Mouse (Mus musculus) kidney, adult 2 months (tissue): ENCODE data around the gene Ap2m1. TPM values are rescaled to one million over a fixed set of nuclear protein-coding genes. Genes with fewer than 3 reads are reported as not detected.

ENCODE experiments used
- DNase-seq: peaks from one replicate; pipeline ENCODE4 v3.0.0; 2021
- H3K27ac ChIP-seq: fragments of 200-500 bp; 2 replicates; pipeline ENCODE4 v1.5.1; 2012; ENCODE audit warnings: low read depth, low read length, control low read depth, inconsistent platforms; ENCODE audit not compliant: insufficient read depth
- H3K27me3 ChIP-seq: fragments of 200-500 bp; replicated peaks from 2 replicates; pipeline ENCODE4 v1.6.1; 2012; ENCODE audit warnings: mild to moderate bottlenecking, moderate library complexity, low read length, inconsistent platforms; ENCODE audit not compliant: control insufficient read depth, insufficient read depth
- H3K36me3 ChIP-seq: fragments of 200-500 bp; 2 replicates; pipeline ENCODE4 v1.6.1; 2012; ENCODE audit warnings: mild to moderate bottlenecking, moderate library complexity, low read length, inconsistent platforms; ENCODE audit not compliant: control insufficient read depth, insufficient read depth
- H3K4me1 ChIP-seq: fragments of 200-500 bp; 2 replicates; pipeline ENCODE4 v1.6.1; 2011; ENCODE audit warnings: low read length; ENCODE audit not compliant: control insufficient read depth, insufficient read depth
- H3K4me3 ChIP-seq: fragments of 200-500 bp; 2 replicates; pipeline ENCODE4 v1.5.1; 2011; ENCODE audit warnings: mild to moderate bottlenecking, low read depth, low read length, control low read depth; ENCODE audit not compliant: insufficient read depth
- CTCF ChIP-seq: fragments of 200-500 bp; conservative IDR thresholded peaks from 2 replicates; pipeline ENCODE4 v1.5.1; 2011; ENCODE audit warnings: low read depth, mild to moderate bottlenecking, control low read depth, low read length, moderate library complexity, mixed read lengths; ENCODE audit not compliant: insufficient read depth, insufficient read length
- POLR2A ChIP-seq: fragments of 200-500 bp; IDR thresholded peaks from one replicate; pipeline ENCODE4 v1.6.1; 2011; ENCODE audit warnings: low read depth, low read length, control low read depth
- WGBS: fragments of 180-500 bp; shearing (Covaris S2); methylation state at CpG from one replicate; pipeline ENCODE4 v1.1.7; 2018; 5-methylcytosine and 5-hydroxymethylcytosine counted together
- polyA plus RNA-seq: library from polyadenylated mRNA; depleted of rRNA; stranded (reverse); fragments of >200 nt; gene quantifications from 2 replicates; pipeline ENCODE4 v1.2.3, GENCODE M21; 2012

The Ap2m1 gene
- polyA plus RNA-seq, 1 experiment: 639 TPM

DNA sequence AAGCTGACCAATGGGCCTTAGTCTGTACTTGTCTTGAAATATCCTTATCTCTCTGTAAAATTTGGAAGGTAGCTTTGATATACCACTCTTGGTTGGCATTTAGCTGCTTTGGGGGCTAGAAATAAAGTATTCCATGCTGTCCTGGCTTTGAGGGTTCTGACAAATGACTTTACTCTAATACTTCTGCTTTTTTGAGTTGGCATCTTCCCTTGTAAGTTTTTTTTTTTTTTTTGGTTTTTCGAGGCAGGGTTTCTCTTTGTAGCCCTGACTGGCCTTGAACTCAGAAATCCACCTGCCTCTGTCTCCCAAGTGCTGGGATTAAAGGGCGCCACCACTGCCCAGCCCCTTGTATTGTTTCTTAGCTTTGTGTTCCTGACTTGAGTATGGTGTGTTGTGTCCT is 41.8 kb upstream of the Ap2m1 start:
- DNase-seq: no peak
- H3K4me3 ChIP-seq: no peak overlapping the region
- H3K27me3 ChIP-seq: no peaks in the 10 kb centered on the region
- WGBS: 80% methylated on average over 2 of the region's 2 CpGs
- H3K36me3 ChIP-seq: no peaks in the 10 kb centered on the region
- TF ChIP-seq CTCF: no peak
- TF ChIP-seq POLR2A: no peak
- H3K27ac ChIP-seq: no peak overlapping the region
- H3K4me1 ChIP-seq: no peaks in the 10 kb centered on the region

DNA sequence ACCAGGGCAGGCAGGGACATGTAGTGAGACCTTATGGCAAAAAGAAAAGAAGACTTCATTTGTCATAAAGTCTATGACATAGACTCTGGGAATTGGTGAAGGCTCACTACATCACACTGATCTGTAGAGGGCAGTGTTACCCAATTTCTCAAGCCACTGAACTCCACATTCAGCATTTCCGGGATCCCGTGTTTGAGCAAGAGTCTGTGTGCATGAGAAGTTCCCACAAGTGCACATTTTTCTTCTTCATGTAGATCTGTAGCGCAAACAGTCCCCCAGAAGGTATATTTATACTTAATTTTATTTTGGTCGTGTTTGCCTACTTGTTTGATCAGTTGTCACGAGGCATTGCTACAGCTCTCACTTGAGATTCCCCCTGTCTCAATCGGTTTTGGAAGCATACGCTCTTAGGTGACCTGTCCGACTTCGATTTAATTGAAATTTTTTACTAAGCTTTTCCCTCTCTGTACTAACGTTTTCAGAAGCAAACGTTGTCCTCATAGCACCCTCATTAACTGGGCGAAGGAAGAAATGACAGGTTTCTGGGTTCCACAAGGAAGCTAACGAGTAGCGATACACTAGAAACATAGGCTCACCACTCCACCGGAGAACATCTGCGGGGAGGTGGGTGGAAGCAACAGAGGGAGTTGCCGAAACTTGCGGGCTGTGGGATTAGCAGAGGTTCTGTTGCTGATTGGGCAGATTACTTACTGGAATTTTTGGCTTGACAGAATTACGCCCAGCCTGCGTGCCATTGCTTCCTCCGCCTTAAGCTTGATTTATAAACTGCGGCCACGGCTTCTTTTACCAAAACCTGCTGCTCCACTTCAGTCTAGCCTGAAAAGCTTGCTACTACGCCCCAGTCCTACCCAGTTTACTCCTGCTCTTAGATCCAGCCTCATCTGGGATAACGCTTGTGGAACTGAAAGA is 38.3 kb upstream of the Ap2m1 start:
- no peaks in the 10 kb centered on the region for H3K36me3 ChIP-seq
- WGBS: 12% methylated on average over 25 of the region's 25 CpGs
- peak; percentile 85 for DNase-seq
- no peaks in the 10 kb centered on the region for H3K27me3 ChIP-seq
- H3K27ac ChIP-seq: peak overlapping the region; percentile 22; the same call in 1 of the 2 replicates
- H3K4me3 ChIP-seq: peak overlapping the region; percentile 45
- H3K4me1 ChIP-seq: no peaks in the 10 kb centered on the region
- no peak for TF ChIP-seq POLR2A
- peak; percentile 68 for TF ChIP-seq CTCF

DNA sequence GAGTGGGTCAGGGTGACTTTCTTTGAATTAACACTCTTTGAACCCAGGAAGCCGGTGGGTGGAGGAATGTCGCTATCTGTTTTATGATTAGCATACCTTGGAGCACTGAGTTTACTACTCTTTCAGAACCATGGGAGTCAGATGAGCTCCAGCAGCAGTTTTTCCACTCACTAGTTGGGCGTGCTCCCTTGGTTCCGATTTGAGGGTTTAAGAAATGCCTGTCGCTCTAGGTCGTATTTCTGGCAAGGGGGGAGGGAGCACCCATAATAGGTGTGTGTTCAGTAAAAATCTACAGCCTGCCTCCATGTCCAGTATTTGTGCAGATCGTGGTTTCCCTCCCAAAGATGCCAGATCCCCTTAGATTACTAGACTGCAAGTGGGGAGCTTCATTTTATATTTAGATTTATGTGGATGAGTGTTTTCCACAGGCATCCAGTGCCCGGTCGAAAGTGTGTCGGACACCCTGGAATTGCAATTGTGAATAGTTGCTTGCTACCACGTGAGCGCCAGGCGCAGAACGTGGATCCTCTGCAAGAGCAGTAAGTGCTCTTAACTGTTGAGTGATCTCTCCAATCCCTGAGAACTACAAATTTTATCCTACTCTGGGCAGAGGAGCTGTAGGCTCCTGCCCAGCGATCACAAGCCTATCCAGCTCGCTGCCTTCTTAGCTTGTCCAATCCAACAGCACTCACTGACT is 37.1 kb upstream of the Ap2m1 start:
- no peak for TF ChIP-seq POLR2A
- no peak for TF ChIP-seq CTCF
- peak; percentile 40 for DNase-seq
- no peaks in the 10 kb centered on the region for H3K4me1 ChIP-seq
- H3K27me3 ChIP-seq: no peaks in the 10 kb centered on the region
- WGBS: 5% methylated on average over 16 of the region's 16 CpGs
- H3K27ac ChIP-seq: peak overlapping the region; percentile 11; the same call in 1 of the 2 replicates
- peak overlapping the region; percentile 56 for H3K4me3 ChIP-seq
- H3K36me3 ChIP-seq: no peaks in the 10 kb centered on the region

DNA sequence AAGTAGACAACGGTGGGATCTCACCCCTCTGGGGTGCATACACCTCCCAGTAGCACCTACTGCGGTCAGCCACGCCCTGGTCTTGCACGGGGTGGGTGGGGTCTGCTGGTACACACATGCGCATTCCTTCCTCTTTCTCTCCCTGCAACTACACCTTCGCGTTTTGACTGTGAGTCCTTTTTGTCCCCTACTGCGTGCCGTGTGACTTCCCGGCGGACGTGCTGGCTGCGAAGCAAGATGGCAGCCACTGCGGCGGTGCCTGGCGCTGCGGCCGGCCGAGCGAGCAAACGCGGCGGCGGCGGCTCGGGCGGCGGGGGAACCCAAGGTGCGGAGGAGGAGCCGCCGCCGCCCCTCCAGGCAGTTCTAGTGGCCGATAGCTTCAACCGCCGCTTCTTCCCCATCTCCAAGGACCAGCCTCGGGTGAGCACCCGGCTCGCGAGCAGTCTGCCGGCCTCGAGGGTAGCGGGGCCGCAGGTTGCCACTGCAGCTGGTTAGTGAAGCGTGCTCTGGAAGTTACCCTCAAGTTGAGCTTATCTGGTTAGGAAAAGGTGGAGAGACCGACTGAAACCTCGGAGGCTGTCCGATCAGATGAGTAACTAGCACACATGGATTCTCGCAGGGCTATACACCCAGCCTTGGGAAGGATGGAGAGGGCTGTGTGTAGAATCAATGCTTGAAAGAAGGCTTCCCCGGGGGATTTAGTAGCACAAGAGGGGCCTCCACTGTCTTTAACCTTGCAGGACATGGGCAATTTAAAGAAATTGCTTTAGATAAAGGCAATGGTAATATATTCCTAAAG is 36.4 kb upstream of the Ap2m1 start, which contains the start of gene Eif2b5:
TSS of gene Eif2b5 (plus strand) at position 141 of the 799 bp plus-strand sequence.
- Histone ChIP-seq H3K36me3 (no peaks in the 10 kb centered on the region; the same call in 1 of the 2 replicates), H3K4me1 (no peaks in the 10 kb centered on the region), H3K4me3 (peak within 1 kb of the TSS; percentile 56), H3K27ac (peak within 1 kb of the TSS; percentile 11; the same call in 1 of the 2 replicates), H3K27me3 (no peaks in the 10 kb centered on the region)
- peak; percentile 54 for TF ChIP-seq POLR2A
- no peak for TF ChIP-seq CTCF
- DNase-seq: peak; percentile 98
- 1% methylated on average over 49 of the region's 49 CpGs for WGBS

DNA sequence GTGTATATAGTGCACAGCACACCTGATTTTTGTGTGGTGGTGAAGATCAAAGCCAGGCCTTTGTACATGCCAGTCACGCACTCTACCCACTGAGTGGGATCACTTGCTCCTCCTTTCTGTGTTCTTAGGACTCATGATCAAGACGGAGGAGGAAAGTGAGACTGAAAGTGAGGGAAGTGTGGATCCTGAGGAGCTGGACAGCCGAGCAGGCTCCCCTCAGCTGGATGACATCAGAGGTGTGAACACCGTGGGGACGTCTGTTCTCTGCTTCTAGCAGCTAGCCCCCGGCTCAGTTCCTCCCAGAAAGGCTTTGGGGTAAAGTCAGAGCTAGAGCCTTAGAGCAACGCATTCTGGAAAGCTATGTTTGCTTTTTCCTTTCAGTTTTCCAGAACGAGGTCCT is 29.3 kb upstream of the Ap2m1 start:
- WGBS: 86% methylated on average over 8 of the region's 8 CpGs
- H3K36me3 ChIP-seq: peaks cover 1% of the 10 kb centered on the region; the same call in 1 of the 2 replicates
- no peaks in the 10 kb centered on the region for H3K4me1 ChIP-seq
- no peaks in the 10 kb centered on the region for H3K27me3 ChIP-seq
- no peak overlapping the region for H3K4me3 ChIP-seq
- DNase-seq: no peak
- H3K27ac ChIP-seq: no peak overlapping the region
- TF ChIP-seq CTCF (no peak), POLR2A (no peak)

DNA sequence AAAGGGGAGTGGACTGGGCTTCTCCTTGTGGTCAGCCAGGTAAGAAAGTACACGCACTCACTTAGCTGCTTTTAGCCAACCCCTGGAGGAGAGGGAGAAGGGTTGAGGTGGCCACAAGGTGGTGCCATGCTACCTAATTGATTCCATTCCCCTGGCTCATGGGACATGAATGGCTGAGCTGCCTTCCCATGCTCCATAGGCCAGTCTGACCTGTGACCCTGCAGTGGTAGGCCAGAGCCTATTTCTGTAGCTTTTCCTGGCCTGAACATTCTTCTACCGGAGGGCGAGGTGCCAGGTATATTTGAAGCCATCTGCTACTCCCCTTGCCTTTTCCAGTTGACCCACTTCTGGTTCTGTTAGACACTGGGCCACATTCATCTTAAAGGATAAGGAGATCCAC is 25.9 kb upstream of the Ap2m1 start:
- 55% methylated on average over 3 of the region's 3 CpGs for WGBS
- no peak overlapping the region for H3K27ac ChIP-seq
- no peaks in the 10 kb centered on the region for H3K4me1 ChIP-seq
- H3K36me3 ChIP-seq: peaks cover 1% of the 10 kb centered on the region; the same call in 1 of the 2 replicates
- no peaks in the 10 kb centered on the region for H3K27me3 ChIP-seq
- TF ChIP-seq POLR2A (no peak), CTCF (peak; percentile 78)
- H3K4me3 ChIP-seq: no peak overlapping the region
- peak; percentile 75 for DNase-seq
